Mouse (Mus musculus): ENCODE results near the gene Klhl7. TPM values are rescaled to one million over a fixed set of nuclear protein-coding genes. Genes with fewer than 3 reads are reported as not detected.
"Not testable (repeated sequence)": the region's sequence is repeated elsewhere in the genome, so short reads cannot be mapped to it uniquely, and the experiment has no call there.

The Klhl7 gene
- total RNA-seq, 1 experiment from 2014 or later, result 41.4 TPM

GRCm38 (mm10) chr5:24086241-24086640 is 14.2 kb upstream of the Klhl7 start:
- no peak for ATAC-seq (replicated peaks in 1 of 2; ENCODE audit: insufficient read depth in 1 of 2, low FRiP score in 2 of 2, low TSS enrichment in 1 of 2, low read depth in 1 of 2, poor library complexity in 2 of 2, severe bottlenecking in 2 of 2)

- ATAC-seq (replicated peaks in 1 of 2; ENCODE audit: insufficient read depth in 1 of 2, low FRiP score in 2 of 2, low TSS enrichment in 1 of 2, low read depth in 1 of 2, poor library complexity in 2 of 2, severe bottlenecking in 2 of 2), result no peak
These were observed 13.5 kb upstream of the Klhl7 start for GRCm38 (mm10) chr5:24086865-24087264.

GRCm38 (mm10) chr5:24088451-24088850 is 12.0 kb upstream of the Klhl7 start:
- ATAC-seq (replicated peaks in 1 of 2; ENCODE audit: insufficient read depth in 1 of 2, low FRiP score in 2 of 2, low TSS enrichment in 1 of 2, low read depth in 1 of 2, poor library complexity in 2 of 2, severe bottlenecking in 2 of 2), result no peak

GRCm38 (mm10) chr5:24092496-24092895 is 7.9 kb upstream of the Klhl7 start:
- no peak for ATAC-seq (replicated peaks in 1 of 2; ENCODE audit: insufficient read depth in 1 of 2, low FRiP score in 2 of 2, low TSS enrichment in 1 of 2, low read depth in 1 of 2, poor library complexity in 2 of 2, severe bottlenecking in 2 of 2)

GRCm38 (mm10) chr5:24095393-24095792 is 5.0 kb upstream of the Klhl7 start:
- ATAC-seq (replicated peaks in 1 of 2; ENCODE audit: insufficient read depth in 1 of 2, low FRiP score in 2 of 2, low TSS enrichment in 1 of 2, low read depth in 1 of 2, poor library complexity in 2 of 2, severe bottlenecking in 2 of 2), result no peak

GRCm38 (mm10) chr5:24095881-24096280 is 4.5 kb upstream of the Klhl7 start:
- ATAC-seq (replicated peaks in 1 of 2; ENCODE audit: insufficient read depth in 1 of 2, low FRiP score in 2 of 2, low TSS enrichment in 1 of 2, low read depth in 1 of 2, poor library complexity in 2 of 2, severe bottlenecking in 2 of 2), result no peak

GRCm38 (mm10) chr5:24100810-24101311 is 456 bp downstream of the Klhl7 start:
- peak; percentile 65 to 70 for ATAC-seq (replicated peaks in 1 of 2; ENCODE audit: insufficient read depth in 1 of 2, low FRiP score in 2 of 2, low TSS enrichment in 1 of 2, low read depth in 1 of 2, poor library complexity in 2 of 2, severe bottlenecking in 2 of 2)

GRCm38 (mm10) chr5:24101446-24102140 is 1.2 kb downstream of the Klhl7 start:
- ATAC-seq (replicated peaks in 1 of 2; ENCODE audit: insufficient read depth in 1 of 2, low FRiP score in 2 of 2, low TSS enrichment in 1 of 2, low read depth in 1 of 2, poor library complexity in 2 of 2, severe bottlenecking in 2 of 2), result no peak

- not testable (repeated sequence) for ATAC-seq (replicated peaks in 1 of 2; ENCODE audit: insufficient read depth in 1 of 2, low FRiP score in 2 of 2, low TSS enrichment in 1 of 2, low read depth in 1 of 2, poor library complexity in 2 of 2, severe bottlenecking in 2 of 2)
These were observed 2.8 kb downstream of the Klhl7 start for GRCm38 (mm10) chr5:24103235-24103634.

- no peak for ATAC-seq (replicated peaks in 1 of 2; ENCODE audit: insufficient read depth in 1 of 2, low FRiP score in 2 of 2, low TSS enrichment in 1 of 2, low read depth in 1 of 2, poor library complexity in 2 of 2, severe bottlenecking in 2 of 2)
These were observed 3.4 kb downstream of the Klhl7 start for GRCm38 (mm10) chr5:24103841-24104240.

- no peak; a peak in 1 of 4 replicates for ATAC-seq (replicated peaks in 1 of 2; ENCODE audit: insufficient read depth in 1 of 2, low FRiP score in 2 of 2, low TSS enrichment in 1 of 2, low read depth in 1 of 2, poor library complexity in 2 of 2, severe bottlenecking in 2 of 2)
These were observed 6.8 kb downstream of the Klhl7 start for GRCm38 (mm10) chr5:24107071-24107739.

GRCm38 (mm10) chr5:24107740-24108098 is 7.3 kb downstream of the Klhl7 start:
- no peak for ATAC-seq (replicated peaks in 1 of 2; ENCODE audit: insufficient read depth in 1 of 2, low FRiP score in 2 of 2, low TSS enrichment in 1 of 2, low read depth in 1 of 2, poor library complexity in 2 of 2, severe bottlenecking in 2 of 2)

- no peak; a peak in 1 of 4 replicates for ATAC-seq (replicated peaks in 1 of 2; ENCODE audit: insufficient read depth in 1 of 2, low FRiP score in 2 of 2, low TSS enrichment in 1 of 2, low read depth in 1 of 2, poor library complexity in 2 of 2, severe bottlenecking in 2 of 2)
These were observed 9.7 kb downstream of the Klhl7 start for GRCm38 (mm10) chr5:24110068-24110467.

GRCm38 (mm10) chr5:24112116-24112903 is 11.9 kb downstream of the Klhl7 start:
- no peak for ATAC-seq (replicated peaks in 1 of 2; ENCODE audit: insufficient read depth in 1 of 2, low FRiP score in 2 of 2, low TSS enrichment in 1 of 2, low read depth in 1 of 2, poor library complexity in 2 of 2, severe bottlenecking in 2 of 2)

- ATAC-seq (replicated peaks in 1 of 2; ENCODE audit: insufficient read depth in 1 of 2, low FRiP score in 2 of 2, low TSS enrichment in 1 of 2, low read depth in 1 of 2, poor library complexity in 2 of 2, severe bottlenecking in 2 of 2), result no peak
These were observed 21.8 kb downstream of the Klhl7 start for GRCm38 (mm10) chr5:24122221-24122620.

GRCm38 (mm10) chr5:24124175-24124574 is 23.8 kb downstream of the Klhl7 start:
- ATAC-seq (replicated peaks in 1 of 2; ENCODE audit: insufficient read depth in 1 of 2, low FRiP score in 2 of 2, low TSS enrichment in 1 of 2, low read depth in 1 of 2, poor library complexity in 2 of 2, severe bottlenecking in 2 of 2), result no peak

GRCm38 (mm10) chr5:24124579-24125276 is 24.3 kb downstream of the Klhl7 start:
- no peak for ATAC-seq (replicated peaks in 1 of 2; ENCODE audit: insufficient read depth in 1 of 2, low FRiP score in 2 of 2, low TSS enrichment in 1 of 2, low read depth in 1 of 2, poor library complexity in 2 of 2, severe bottlenecking in 2 of 2)
